Mouse (Mus musculus) intestine, embryonic 14.5 days (tissue): Measurements from ENCODE around the gene Aqp3. TPM values are rescaled to one million over a fixed set of nuclear protein-coding genes. Genes with fewer than 3 reads are reported as not detected.

Source experiments
- ATAC-seq: fragments of 200-750 bp; cut with Nextera tagmentation; replicated peaks from 2 replicates; pipeline ENCODE4 v1.8.0; 2017; ENCODE audit warnings: low read depth, moderate number of reproducible peaks, moderate TSS enrichment, moderate library complexity; ENCODE audit not compliant: low FRiP score, low TSS enrichment
- DNase-seq: peaks from one replicate; pipeline ENCODE4 v3.0.0-alpha.2; 2018; ENCODE audit warnings: low spot score
- H3K27ac ChIP-seq: fragments of 300-500 bp; sonication (generic); 2 replicates; pipeline ENCODE4 v1.5.1; 2014; ENCODE audit warnings: low read depth, mild to moderate bottlenecking, control low read depth
- H3K27me3 ChIP-seq: fragments of 300-500 bp; sonication (generic); replicated peaks from 2 replicates; pipeline ENCODE4 v1.6.1; 2014; ENCODE audit warnings: low read length, control low read depth; ENCODE audit not compliant: control insufficient read depth, insufficient read depth
- H3K36me3 ChIP-seq: fragments of 300-500 bp; sonication (generic); 2 replicates; pipeline ENCODE4 v1.6.1; 2014; ENCODE audit warnings: low read length, control low read depth; ENCODE audit not compliant: control insufficient read depth, insufficient read depth
- H3K4me1 ChIP-seq: fragments of 300-500 bp; sonication (generic); replicated peaks from 2 replicates; pipeline ENCODE4 v1.6.1; 2014; ENCODE audit warnings: low read length, control low read depth, mixed read lengths; ENCODE audit not compliant: control insufficient read depth, insufficient read depth
- H3K4me2 ChIP-seq: fragments of 300-500 bp; sonication (generic); 2 replicates; pipeline ENCODE4 v1.6.1; 2014; ENCODE audit warnings: low read length
- H3K4me3 ChIP-seq: fragments of 300-500 bp; sonication (generic); 2 replicates; pipeline ENCODE4 v1.5.1; 2014; ENCODE audit warnings: low read depth, low read length, control low read depth, mixed read lengths
- H3K9ac ChIP-seq: fragments of 300-500 bp; sonication (generic); 2 replicates; pipeline ENCODE4 v1.6.1; 2014; ENCODE audit warnings: mild to moderate bottlenecking, low read length
- H3K9me3 ChIP-seq: fragments of 300-500 bp; sonication (generic); 2 replicates; pipeline ENCODE4 v1.6.1; 2016; ENCODE audit warnings: low read length, control low read depth; ENCODE audit not compliant: control insufficient read depth
- WGBS: fragments of 180-500 bp; shearing (Covaris S2); extraction: QIAGEN DNeasy Blood & Tissue Kit; methylation state at CpG from one replicate; pipeline ENCODE4 v1.1.7; 2014; 5-methylcytosine and 5-hydroxymethylcytosine counted together
- polyA plus RNA-seq: library from polyadenylated mRNA; unstranded; fragments of >200 nt; fragmentation: Nextera tagmentation; extraction: Ambion mirVana; gene quantifications from 2 replicates; pipeline ENCODE4 v1.2.1, GENCODE M21; 2014

Aqp3 gene
- 0.96 TPM in 1 of 2 replicates, not detected in the other for polyA plus RNA-seq

DNA sequence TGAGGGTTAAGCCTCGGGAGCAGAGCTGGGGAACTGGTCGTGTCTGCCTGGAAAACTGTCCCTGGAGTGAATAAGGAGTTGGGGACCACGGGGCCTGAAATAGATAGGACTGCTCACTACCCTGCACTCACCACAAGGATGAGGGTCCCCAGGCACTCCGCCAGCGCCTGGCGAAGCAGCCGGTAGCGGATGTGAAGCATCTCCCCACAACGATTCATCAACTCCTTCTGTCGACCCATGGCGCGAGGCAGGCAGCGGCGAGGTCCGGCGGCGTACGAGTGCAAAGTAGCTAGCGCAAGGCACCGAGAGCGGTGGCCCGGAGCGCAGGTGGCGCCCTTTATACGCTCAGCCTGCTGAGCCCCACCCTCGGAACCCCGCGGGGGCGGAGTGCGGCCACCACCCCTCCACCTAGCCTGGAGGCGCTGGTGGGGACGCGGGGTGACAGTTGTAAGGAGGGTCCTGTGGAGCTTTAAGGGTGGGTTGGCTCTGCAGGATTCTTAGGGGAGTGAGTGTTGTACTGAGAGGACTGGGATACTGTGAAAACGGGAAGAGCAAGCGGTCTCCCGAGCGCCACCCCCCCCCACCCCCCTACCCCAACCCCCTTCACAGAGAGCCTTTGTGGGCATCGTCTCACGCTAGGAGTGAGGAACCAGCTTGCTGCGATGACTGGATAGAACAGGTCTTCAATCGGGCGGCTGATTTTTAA lies at the start of gene Aqp3:
Gene Aqp3 (minus strand): TSS at position 313 of the 706 bp plus-strand sequence.
- no peak within 1 kb of the TSS for H3K27ac ChIP-seq
- H3K27me3 ChIP-seq, result peaks cover 17% of the 10 kb centered on the region; the same call in 1 of the 2 replicates
- peak within 1 kb of the TSS; percentile 30; the same call in 1 of the 2 replicates for H3K9ac ChIP-seq
- DNase-seq (peak; percentile 74), ATAC-seq (peak; percentile 51)
- peak within 1 kb of the TSS; percentile 78 for H3K4me2 ChIP-seq
- peaks cover 22% of the 10 kb centered on the region for H3K4me1 ChIP-seq
- H3K36me3 ChIP-seq, result no peaks in the 10 kb centered on the region
- whole genome bisulfite sequencing, result under 1% methylated on average over 42 of the region's 42 CpGs
- H3K4me3 ChIP-seq, result peak within 1 kb of the TSS; percentile 29
- H3K9me3 ChIP-seq, result no peaks in the 10 kb centered on the region

DNA sequence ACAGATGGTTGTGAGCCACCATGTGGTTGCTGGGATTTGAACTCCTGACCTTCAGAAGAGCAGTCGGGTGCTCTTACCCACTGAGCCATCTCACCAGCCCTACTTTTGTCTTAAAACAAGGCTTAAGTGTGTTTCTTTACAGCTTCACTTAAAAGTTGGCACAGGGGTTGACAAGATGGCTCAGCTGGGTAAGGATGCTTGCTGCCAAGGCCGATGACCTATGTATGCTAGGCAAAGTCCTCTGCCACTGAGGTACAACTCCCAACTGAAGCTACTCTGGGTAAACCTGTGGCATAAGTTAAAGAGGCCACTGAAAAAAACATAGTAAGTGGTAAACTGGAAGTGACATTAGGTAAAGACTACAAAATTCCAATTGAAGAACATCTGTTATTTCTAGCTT lies 44.6 kb upstream of the Aqp3 start:
- Histone ChIP-seq H3K36me3 (peaks cover 25% of the 10 kb centered on the region), H3K9me3 (no peaks in the 10 kb centered on the region), H3K4me3 (no peak overlapping the region), H3K4me2 (no peak overlapping the region), H3K4me1 (peaks cover under 1% of the 10 kb centered on the region; the same call in 1 of the 2 replicates), H3K9ac (no peak overlapping the region), H3K27me3 (no peaks in the 10 kb centered on the region), H3K27ac (no peak overlapping the region)
- WGBS, result 91% methylated on average over 2 of the region's 2 CpGs
- DNase-seq (no peak), ATAC-seq (no peak)

DNA sequence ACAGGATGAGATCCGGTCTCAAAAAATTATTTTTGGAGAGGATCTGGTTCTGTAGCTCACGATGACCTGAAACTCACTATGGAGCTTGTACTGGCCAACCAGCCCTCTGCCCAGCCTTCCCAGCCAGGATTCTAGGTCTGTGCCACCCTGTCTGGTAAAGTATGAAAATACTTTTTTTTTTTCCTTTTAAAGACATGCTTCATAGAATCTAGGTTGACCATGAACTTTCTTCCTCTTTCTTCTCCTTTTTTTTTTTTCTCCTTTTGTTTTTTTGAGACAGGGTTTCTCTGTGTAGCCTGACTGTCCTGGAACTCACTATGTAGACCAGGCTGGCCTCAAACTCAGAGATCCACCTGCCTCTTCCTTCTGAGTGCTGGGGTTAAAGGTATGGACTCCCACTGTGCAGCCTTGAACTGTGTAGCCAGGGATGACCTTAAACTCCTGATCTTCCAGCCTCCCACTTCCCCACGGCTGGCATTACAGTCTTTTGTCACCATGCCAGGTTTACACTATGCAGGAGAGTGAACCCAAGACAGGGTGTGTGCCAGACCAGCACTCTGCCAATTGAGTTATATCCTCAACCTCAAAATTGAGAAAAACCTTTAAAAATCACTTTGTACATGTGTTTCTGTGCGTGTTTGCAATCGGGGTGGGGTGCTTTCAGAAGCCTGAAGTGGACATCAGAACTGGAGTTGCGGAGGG lies 42.3 kb upstream of the Aqp3 start:
- ATAC-seq (no peak), DNase-seq (no peak)
- no peak overlapping the region for H3K27ac ChIP-seq
- no peak overlapping the region for H3K4me2 ChIP-seq
- H3K4me3 ChIP-seq, result no peak overlapping the region
- H3K27me3 ChIP-seq, result no peaks in the 10 kb centered on the region
- no peak overlapping the region for H3K9ac ChIP-seq
- 84% methylated on average over 6 of the region's 6 CpGs for WGBS
- H3K36me3 ChIP-seq, result peaks cover 25% of the 10 kb centered on the region
- H3K9me3 ChIP-seq, result no peaks in the 10 kb centered on the region
- peaks cover 6% of the 10 kb centered on the region; the same call in 1 of the 2 replicates for H3K4me1 ChIP-seq

DNA sequence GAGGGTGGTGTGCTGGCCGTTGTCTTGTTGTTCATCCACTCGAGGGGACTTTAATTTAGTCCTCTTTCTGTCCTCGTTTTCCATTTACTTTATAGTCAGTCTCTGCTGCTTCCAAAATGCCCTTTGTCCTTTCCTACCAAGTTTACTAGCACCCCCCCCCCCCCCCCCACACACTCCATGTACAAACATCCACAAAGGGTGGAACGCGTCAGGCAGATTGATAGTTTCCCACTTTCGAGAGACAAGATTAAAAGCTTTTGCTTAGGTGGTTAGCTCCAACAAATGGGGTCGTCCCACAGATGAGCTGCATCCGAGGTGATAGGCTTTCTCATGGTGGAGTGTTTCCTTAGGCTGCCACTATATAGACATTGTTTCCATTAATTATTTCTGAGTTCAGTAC lies 38.8 kb upstream of the Aqp3 start:
- Histone ChIP-seq H3K9me3 (no peaks in the 10 kb centered on the region), H3K9ac (peak overlapping the region; percentile 94), H3K4me1 (peaks cover 9% of the 10 kb centered on the region), H3K4me3 (peak overlapping the region; percentile 87), H3K36me3 (peaks cover 15% of the 10 kb centered on the region), H3K27ac (peak overlapping the region; percentile 96), H3K27me3 (no peaks in the 10 kb centered on the region), H3K4me2 (peak overlapping the region; percentile 70)
- WGBS, result 0% methylated on average over 8 of the region's 8 CpGs
- DNase-seq (no peak), ATAC-seq (no peak)

DNA sequence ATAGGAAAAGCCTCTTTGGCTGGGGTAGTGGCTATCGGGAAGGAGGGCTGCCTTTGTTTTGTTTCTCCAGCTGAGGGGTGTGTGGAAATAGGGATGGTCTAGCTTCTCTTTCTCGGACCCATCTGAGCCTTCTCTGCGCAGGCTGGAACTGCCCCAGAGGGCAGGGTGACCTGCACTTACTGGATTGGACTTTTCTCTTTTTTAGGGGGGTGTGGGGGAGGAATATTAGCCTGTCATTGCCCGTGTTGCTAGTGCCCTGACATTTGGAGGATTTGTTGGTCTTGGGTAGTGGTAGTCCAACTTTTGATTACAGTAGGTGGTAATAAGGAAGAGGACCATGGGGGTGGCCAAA lies 38.4 kb upstream of the Aqp3 start:
- peak overlapping the region; percentile 96 for H3K27ac ChIP-seq
- peaks cover 13% of the 10 kb centered on the region for H3K36me3 ChIP-seq
- ATAC-seq (peak; percentile 1; the same call in 1 of the 2 replicates), DNase-seq (no peak)
- 1% methylated on average over 4 of the region's 4 CpGs for WGBS
- H3K4me3 ChIP-seq, result peak overlapping the region; percentile 87
- H3K27me3 ChIP-seq, result no peaks in the 10 kb centered on the region
- H3K4me1 ChIP-seq, result peaks cover 9% of the 10 kb centered on the region
- peak overlapping the region; percentile 94 for H3K9ac ChIP-seq
- no peaks in the 10 kb centered on the region for H3K9me3 ChIP-seq
- peak overlapping the region; percentile 70 for H3K4me2 ChIP-seq

DNA sequence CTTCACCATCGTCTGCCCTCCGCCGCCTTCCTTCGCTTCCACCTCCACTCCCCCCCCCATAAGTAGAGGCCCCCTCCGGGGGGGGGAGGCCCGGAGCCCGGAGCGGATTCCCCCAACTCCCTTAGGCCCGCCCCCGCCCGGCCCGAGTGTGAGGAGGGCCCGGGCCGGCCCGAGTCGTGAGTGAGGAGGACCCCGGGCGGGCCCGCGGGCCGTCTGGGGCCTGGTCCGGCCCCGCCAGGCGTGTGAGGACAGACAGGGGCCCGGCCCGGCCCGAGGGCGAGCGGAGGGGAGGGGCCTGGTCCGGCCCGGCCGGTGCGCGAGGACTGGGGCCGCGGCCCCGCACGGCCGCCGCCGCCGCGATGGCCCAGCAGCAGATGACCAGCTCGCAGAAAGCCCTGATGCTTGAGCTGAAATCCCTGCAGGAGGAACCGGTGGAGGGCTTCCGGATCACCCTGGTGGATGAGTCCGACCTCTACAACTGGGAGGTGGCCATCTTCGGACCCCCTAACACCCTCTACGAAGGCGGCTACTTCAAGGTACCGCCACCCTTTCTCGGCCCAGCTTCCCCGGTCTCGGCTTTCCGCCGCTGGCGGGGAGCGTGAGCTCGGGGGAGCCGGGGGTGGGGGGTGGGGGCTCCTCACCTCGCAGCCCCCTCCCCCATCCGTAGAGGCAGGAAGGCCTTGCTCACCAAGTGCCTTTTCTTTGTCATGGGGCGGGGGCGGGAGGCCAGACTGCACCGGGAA lies 37.9 kb upstream of the Aqp3 start, which contains the start of gene Ube2r2:
Gene Ube2r2 (plus strand): TSS at position 33 of the 743 bp plus-strand sequence.
- ATAC-seq, result peak; percentile 87
- Histone ChIP-seq H3K27me3 (no peaks in the 10 kb centered on the region), H3K9ac (peak within 1 kb of the TSS; percentile 94), H3K36me3 (peaks cover 8% of the 10 kb centered on the region), H3K9me3 (no peaks in the 10 kb centered on the region), H3K4me2 (peak within 1 kb of the TSS; percentile 70), H3K4me1 (peaks cover 9% of the 10 kb centered on the region), H3K4me3 (peak within 1 kb of the TSS; percentile 87), H3K27ac (peak within 1 kb of the TSS; percentile 96)
- 1% methylated on average over 56 of the region's 65 CpGs for WGBS
- peak; percentile 87 for DNase-seq

DNA sequence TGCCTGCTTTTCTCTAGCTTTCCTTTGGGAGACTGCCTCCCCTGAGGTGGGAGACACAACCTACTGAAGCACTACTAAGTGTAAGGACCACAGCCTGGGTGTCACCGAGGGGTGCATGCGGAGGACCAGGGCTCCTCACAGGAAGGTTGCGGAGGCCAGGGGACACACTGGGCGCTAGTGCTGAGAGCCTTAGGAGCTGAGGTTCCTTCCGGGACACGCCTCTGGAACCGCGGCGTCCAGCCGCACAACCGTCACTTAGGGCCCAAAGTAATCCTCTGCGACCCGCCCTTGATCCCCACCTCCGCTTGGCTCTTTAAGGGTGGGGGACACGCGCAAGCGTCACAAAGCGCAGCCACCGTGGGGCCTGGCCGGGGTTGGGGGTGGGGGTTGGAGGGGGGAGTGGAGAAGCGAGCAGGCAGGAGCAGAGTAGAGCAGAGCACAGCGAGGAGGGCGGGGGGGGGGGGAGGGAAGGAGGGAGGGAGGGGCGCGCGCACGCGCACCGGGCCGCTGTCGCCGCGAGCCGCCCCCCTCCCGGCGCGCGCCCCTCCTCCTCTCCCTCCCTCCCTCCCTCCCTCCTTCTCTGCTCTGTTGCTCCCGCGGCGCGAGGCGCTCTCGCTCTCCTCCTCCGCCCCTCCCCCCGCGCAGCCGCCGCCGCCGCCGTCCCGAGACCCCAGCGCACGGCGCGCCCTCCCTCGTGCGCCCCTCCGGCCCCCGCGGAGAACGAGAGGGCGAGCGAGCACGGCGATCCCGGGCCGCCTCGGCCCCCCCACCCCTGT lies 37.1 kb upstream of the Aqp3 start:
- Histone ChIP-seq H3K4me1 (peaks cover 9% of the 10 kb centered on the region), H3K4me3 (peak overlapping the region; percentile 87), H3K4me2 (peak overlapping the region; percentile 70), H3K9ac (peak overlapping the region; percentile 94), H3K27me3 (no peaks in the 10 kb centered on the region), H3K9me3 (no peaks in the 10 kb centered on the region), H3K36me3 (0 out of 2 replicates have a peak, but pooled peaks cover under 1% of the 10 kb centered on the region), H3K27ac (peak overlapping the region; percentile 96)
- ATAC-seq (peak; percentile 94), DNase-seq (peak; percentile 93)
- under 1% methylated on average over 21 of the region's 70 CpGs for WGBS
